Mouse (Mus musculus) T-helper 1 cell (primary cell): ENCODE measurements around the gene Kcnh2.

Experiments
- in situ Hi-C: fragments of 300-600 bp; cut with MboI, MseI; formaldehyde crosslinking; loops from one replicate; pipeline ENCODE4 v1.15.1; 2025; ENCODE audit warnings: high pct_unique_total_duplicates

Gene Kcnh2

GRCm38 (mm10) chr5:24321711-24322682, 29.4 kb downstream of the Kcnh2 start:
- in situ Hi-C loops = no loop called here

GRCm38 (mm10) chr5:24320894-24321293, 30.5 kb downstream of the Kcnh2 start:
- in situ Hi-C loops = no loop called here

- in situ Hi-C loops = no loop called here
Measured at GRCm38 (mm10) chr5:24320467-24320813, 31.0 kb downstream of the Kcnh2 start.

GRCm38 (mm10) chr5:24319776-24320466, 31.5 kb downstream of the Kcnh2 start:
- in situ Hi-C loops = no loop called here

GRCm38 (mm10) chr5:24309223-24309622, 42.2 kb downstream of the Kcnh2 start:
- in situ Hi-C loops = no loop called here

- in situ Hi-C loops = no loop called here
Measured at GRCm38 (mm10) chr5:24308621-24309020, 42.8 kb downstream of the Kcnh2 start.

GRCm38 (mm10) chr5:24307118-24307777, 44.2 kb downstream of the Kcnh2 start:
- in situ Hi-C loops = no loop called here

- in situ Hi-C loops = no loop called here
Measured at GRCm38 (mm10) chr5:24303199-24303598, 48.2 kb downstream of the Kcnh2 start.

- in situ Hi-C loops = no loop called here
Measured at GRCm38 (mm10) chr5:24299845-24300589, 51.4 kb downstream of the Kcnh2 start.

- in situ Hi-C loops = no loop called here
Measured at GRCm38 (mm10) chr5:24291954-24292353, 59.5 kb downstream of the Kcnh2 start.

- in situ Hi-C loops = no loop called here
Measured at GRCm38 (mm10) chr5:24286221-24286970, 65.0 kb downstream of the Kcnh2 start.

- in situ Hi-C loops = no loop called here
Measured at GRCm38 (mm10) chr5:24284145-24284544, 67.3 kb downstream of the Kcnh2 start.

GRCm38 (mm10) chr5:24283181-24283580, 68.2 kb downstream of the Kcnh2 start:
- in situ Hi-C loops = no loop called here

GRCm38 (mm10) chr5:24280523-24280922, 70.9 kb downstream of the Kcnh2 start:
- in situ Hi-C loops = no loop called here

GRCm38 (mm10) chr5:24279527-24279926, 71.9 kb downstream of the Kcnh2 start:
- in situ Hi-C loops = no loop called here

GRCm38 (mm10) chr5:24278206-24278605, 73.2 kb downstream of the Kcnh2 start:
- in situ Hi-C loops = no loop called here

- in situ Hi-C loops = no loop called here
Measured at GRCm38 (mm10) chr5:24273683-24274621, 77.5 kb downstream of the Kcnh2 start.

GRCm38 (mm10) chr5:24270941-24271340, 80.5 kb downstream of the Kcnh2 start:
- in situ Hi-C loops = no loop called here
